ENCODE assay signal across 29 mouse cellular contexts in the genomic region with DNA sequence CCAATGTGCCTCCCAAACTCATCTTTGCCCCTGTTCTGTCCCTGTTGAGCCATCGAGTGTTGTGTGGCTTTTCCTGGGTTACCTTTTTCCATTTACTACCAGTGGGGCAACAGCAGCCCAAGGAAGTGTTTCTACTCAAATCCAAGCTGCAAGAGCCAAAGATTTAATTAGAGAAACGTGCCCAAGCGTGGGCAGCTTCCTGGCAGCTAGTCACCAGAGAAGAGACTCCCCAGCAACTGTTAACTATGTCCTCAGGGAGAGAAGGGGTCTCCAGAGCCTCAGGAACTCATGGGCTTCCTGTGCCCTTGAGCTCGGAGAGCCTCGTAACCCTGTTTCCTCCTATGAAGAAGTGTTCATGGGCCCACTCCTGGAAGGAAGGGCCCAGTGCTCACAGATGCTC. TPM values are rescaled to one million over a fixed set of nuclear protein-coding genes. Genes with fewer than 3 reads are reported as not detected.
"Had no signal": no experiment of that assay in that cellular context is flagged by ENCODE, and none has a peak within 500 bp of the region (broad histone marks: within the 10 kb centered on the region; RNA-seq: fewer than 3 reads in every experiment).

No protein-coding gene starts in this region.

- H3K27ac ChIP-seq: left cerebral cortex, adult 2 months; limb, embryonic 10.5 days; limb, embryonic 12.5 days; limb, embryonic 13.5 days; limb, embryonic 15.5 days; liver, embryonic 12.5 days; liver, embryonic 13.5 days; liver, embryonic 14.5 days; liver, embryonic 15.5 days; lung, embryonic 15.5 days; macrophage; midbrain, embryonic 10.5 days; midbrain, embryonic 12.5 days; midbrain, embryonic 13.5 days; midbrain, embryonic 15.5 days had no signal

- H3K27me3 ChIP-seq: limb, embryonic 12.5 days; limb, embryonic 13.5 days; limb, embryonic 15.5 days; liver, embryonic 12.5 days; liver, embryonic 13.5 days; liver, embryonic 15.5 days; lung, embryonic 15.5 days; midbrain, embryonic 12.5 days; midbrain, embryonic 13.5 days; midbrain, embryonic 15.5 days had no signal

- H3K4me1 ChIP-seq: limb, embryonic 10.5 days; limb, embryonic 12.5 days; limb, embryonic 15.5 days; midbrain, embryonic 15.5 days had no signal

- H3K4me3 ChIP-seq: left cerebral cortex, adult 2 months; limb, embryonic 10.5 days; limb, embryonic 12.5 days; limb, embryonic 13.5 days; limb, embryonic 15.5 days; liver, embryonic 12.5 days; liver, embryonic 13.5 days; liver, embryonic 15.5 days; lung, embryonic 15.5 days; megakaryocyte, embryonic 14.5 days; midbrain, embryonic 10.5 days; midbrain, embryonic 12.5 days; midbrain, embryonic 13.5 days; midbrain, embryonic 15.5 days; myocyte had no signal

- H3K36me3 ChIP-seq: limb, embryonic 10.5 days; limb, embryonic 12.5 days; limb, embryonic 13.5 days; limb, embryonic 15.5 days; liver, embryonic 12.5 days; liver, embryonic 13.5 days; liver, embryonic 15.5 days; lung, embryonic 15.5 days; midbrain, embryonic 10.5 days; midbrain, embryonic 12.5 days; midbrain, embryonic 13.5 days; midbrain, embryonic 15.5 days had no signal

- DNase-seq: left cerebral cortex, postnatal 4 days; liver; liver, embryonic 13.5 days; liver, postnatal 0 days; lung, adult 18-20 months; lung, adult 2 months; lung, embryonic 14.5 days; lung, postnatal 10 days; lung, postnatal 14 days; lung, postnatal 36 days; lung, postnatal 4 days; midbrain, embryonic 14.5 days had no signal

RNA-seq across cellular contexts. Expression of gene Gdpd3, which starts 25.2 kb away (rescaled TPM):
- total RNA-seq: midbrain, postnatal 0 days had no signal

RNA-seq across cellular contexts. Expression of gene Tbx6, which starts 40.3 kb away (rescaled TPM):
- polyA plus RNA-seq: lung, embryonic 14.5 days had no signal
